Mouse (Mus musculus) midbrain, embryonic 10.5 days (tissue): ENCODE measurements around the gene Hrh1. TPM values are rescaled to one million over a fixed set of nuclear protein-coding genes. Genes with fewer than 3 reads are reported as not detected.

Source experiments
- DNase-seq: peaks from one replicate; pipeline ENCODE4 v3.0.0-alpha.2; 2017; ENCODE audit warnings: low spot score
- H3K27ac ChIP-seq: fragments of 300-500 bp; sonication (generic); replicated peaks from 2 replicates; pipeline ENCODE4 v1.5.1; 2016; ENCODE audit warnings: mild to moderate bottlenecking
- H3K27me3 ChIP-seq: fragments of 300-500 bp; sonication (generic); 2 replicates; pipeline ENCODE4 v1.6.1; 2016; ENCODE audit warnings: low read depth, mild to moderate bottlenecking; ENCODE audit not compliant: poor library complexity, severe bottlenecking
- H3K36me3 ChIP-seq: fragments of 300-500 bp; sonication (generic); 2 replicates; pipeline ENCODE4 v1.6.1; 2016; ENCODE audit warnings: mild to moderate bottlenecking, moderate library complexity
- H3K4me1 ChIP-seq: fragments of 300-500 bp; sonication (generic); 2 replicates; pipeline ENCODE4 v1.6.1; 2016
- H3K4me3 ChIP-seq: fragments of 300-500 bp; sonication (generic); 2 replicates; pipeline ENCODE4 v1.5.1; 2016; ENCODE audit warnings: mild to moderate bottlenecking, moderate library complexity
- H3K9me3 ChIP-seq: fragments of 300-500 bp; sonication (generic); replicated peaks from 2 replicates; pipeline ENCODE4 v1.6.1; 2016; ENCODE audit warnings: mild to moderate bottlenecking
- WGBS: fragments of 180-500 bp; shearing (Covaris S2); methylation state at CpG from one replicate; pipeline ENCODE4 v1.1.7; 2016; 5-methylcytosine and 5-hydroxymethylcytosine counted together
- polyA plus RNA-seq: library from polyadenylated mRNA; unstranded; fragments of >200 nt; fragmentation: Nextera tagmentation; extraction: Ambion mirVana; gene quantifications from 2 replicates; pipeline ENCODE4 v1.2.1, GENCODE M21; 2016

Gene Hrh1
- polyA plus RNA-seq, 1 experiment from 2014 or later = 0.04 TPM

DNA sequence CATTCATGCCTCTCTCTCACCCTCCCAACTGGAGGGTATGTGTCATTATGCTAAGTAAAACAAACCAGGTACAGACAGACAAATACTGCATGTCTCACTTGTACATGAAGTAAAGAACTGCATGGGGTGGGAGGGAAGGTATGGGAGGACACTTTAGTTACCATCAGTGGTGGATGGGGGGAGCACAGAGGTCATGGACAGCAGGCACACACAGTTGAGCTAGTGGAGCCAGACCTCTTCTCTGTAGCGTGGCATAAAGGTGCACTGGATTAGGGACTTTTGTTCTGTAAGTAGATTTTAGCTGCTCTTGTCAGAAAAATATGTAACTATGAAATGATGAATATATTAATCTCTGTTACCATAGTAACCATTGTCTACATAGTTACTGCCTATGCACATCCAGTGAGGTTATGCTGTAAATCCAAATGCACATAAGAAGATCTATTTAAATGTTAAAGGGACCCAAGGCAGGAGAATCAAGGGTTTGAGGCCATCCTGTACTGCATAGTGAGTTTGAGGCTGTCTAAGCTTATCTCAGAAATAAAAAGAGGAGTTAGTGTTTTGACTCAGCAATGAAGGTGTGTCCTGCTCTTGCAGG, 46.6 kb downstream of the Hrh1 start:
- Histone ChIP-seq H3K27me3 (no peaks in the 10 kb centered on the region), H3K4me1 (no peaks in the 10 kb centered on the region), H3K4me3 (no peak overlapping the region), H3K27ac (no peak overlapping the region), H3K36me3 (no peaks in the 10 kb centered on the region), H3K9me3 (no peaks in the 10 kb centered on the region)
- 66% methylated on average over 1 of the region's 1 CpGs for WGBS
- no peak for DNase-seq

DNA sequence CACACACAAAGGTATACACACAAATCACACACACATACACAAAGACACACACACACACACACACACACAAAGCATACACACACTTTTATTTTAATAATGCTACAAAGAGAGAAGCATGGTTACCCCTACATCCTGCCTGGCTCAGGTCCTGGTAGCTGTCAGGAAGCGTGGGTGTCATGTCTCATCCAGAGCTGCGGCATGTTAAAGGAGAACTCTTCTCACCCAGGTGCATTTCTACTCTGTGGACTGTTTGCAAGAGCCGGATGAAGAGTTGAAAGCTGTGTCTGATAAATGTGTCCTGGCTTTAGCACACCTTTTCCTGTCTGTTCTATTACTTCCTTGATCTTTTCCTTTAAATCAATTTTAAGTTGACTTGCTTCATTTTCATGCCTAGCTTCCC, 47.2 kb downstream of the Hrh1 start:
- WGBS = 89% methylated on average over 3 of the region's 3 CpGs
- no peak for DNase-seq
- no peaks in the 10 kb centered on the region for H3K27me3 ChIP-seq
- no peaks in the 10 kb centered on the region for H3K9me3 ChIP-seq
- no peak overlapping the region for H3K27ac ChIP-seq
- no peak overlapping the region for H3K4me3 ChIP-seq
- H3K36me3 ChIP-seq = no peaks in the 10 kb centered on the region
- H3K4me1 ChIP-seq = no peaks in the 10 kb centered on the region

DNA sequence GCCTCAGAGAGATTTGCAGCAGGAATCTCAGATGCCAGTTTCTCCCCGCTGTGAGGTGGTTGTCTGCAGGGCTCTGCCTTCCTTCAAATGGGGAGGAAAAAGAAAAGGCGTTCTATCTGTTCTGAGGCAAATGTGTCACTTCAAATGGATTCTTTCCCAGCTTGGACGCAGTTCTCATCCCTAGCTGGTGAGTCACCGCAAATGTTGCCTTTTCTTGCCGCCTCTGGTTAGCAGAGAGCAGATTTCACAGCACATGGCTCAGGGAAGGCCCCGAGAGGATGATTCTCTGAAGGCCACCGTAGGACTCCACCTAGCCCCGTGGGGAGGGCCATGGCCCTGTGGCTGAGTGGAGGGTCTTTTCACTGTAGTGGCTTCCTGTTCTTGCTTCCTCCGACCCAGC, 51.2 kb downstream of the Hrh1 start:
- Histone ChIP-seq H3K36me3 (no peaks in the 10 kb centered on the region), H3K4me3 (no peak overlapping the region), H3K9me3 (no peaks in the 10 kb centered on the region), H3K27ac (no peak overlapping the region), H3K27me3 (no peaks in the 10 kb centered on the region), H3K4me1 (no peaks in the 10 kb centered on the region)
- 85% methylated on average over 9 of the region's 9 CpGs for WGBS
- DNase-seq = no peak

DNA sequence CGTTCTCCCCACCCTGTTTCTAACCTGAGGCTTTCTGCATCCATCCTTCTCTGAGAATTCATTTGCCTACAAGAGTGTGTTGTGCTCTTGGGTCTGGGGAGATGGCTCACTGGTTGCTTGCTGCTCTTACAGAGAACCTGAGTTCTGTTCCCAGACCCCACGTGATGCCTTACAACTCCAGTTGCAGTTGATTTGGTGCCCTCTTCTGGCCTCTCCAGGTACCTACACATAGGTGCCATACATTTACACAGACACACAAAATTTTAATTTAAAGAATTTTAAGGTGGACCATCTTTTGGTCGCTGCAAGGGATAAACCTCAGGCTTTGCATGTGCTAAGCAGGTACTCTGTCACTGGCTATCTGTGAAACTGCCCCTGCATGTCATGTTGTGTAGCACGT, 57.5 kb downstream of the Hrh1 start:
- H3K27ac ChIP-seq = no peak overlapping the region
- no peaks in the 10 kb centered on the region for H3K4me1 ChIP-seq
- no peaks in the 10 kb centered on the region for H3K36me3 ChIP-seq
- H3K27me3 ChIP-seq = no peaks in the 10 kb centered on the region
- H3K4me3 ChIP-seq = no peak overlapping the region
- no peak for DNase-seq
- H3K9me3 ChIP-seq = 0 out of 2 replicates have a peak, but pooled peaks cover 6% of the 10 kb centered on the region
- 89% methylated on average over 4 of the region's 4 CpGs for WGBS

DNA sequence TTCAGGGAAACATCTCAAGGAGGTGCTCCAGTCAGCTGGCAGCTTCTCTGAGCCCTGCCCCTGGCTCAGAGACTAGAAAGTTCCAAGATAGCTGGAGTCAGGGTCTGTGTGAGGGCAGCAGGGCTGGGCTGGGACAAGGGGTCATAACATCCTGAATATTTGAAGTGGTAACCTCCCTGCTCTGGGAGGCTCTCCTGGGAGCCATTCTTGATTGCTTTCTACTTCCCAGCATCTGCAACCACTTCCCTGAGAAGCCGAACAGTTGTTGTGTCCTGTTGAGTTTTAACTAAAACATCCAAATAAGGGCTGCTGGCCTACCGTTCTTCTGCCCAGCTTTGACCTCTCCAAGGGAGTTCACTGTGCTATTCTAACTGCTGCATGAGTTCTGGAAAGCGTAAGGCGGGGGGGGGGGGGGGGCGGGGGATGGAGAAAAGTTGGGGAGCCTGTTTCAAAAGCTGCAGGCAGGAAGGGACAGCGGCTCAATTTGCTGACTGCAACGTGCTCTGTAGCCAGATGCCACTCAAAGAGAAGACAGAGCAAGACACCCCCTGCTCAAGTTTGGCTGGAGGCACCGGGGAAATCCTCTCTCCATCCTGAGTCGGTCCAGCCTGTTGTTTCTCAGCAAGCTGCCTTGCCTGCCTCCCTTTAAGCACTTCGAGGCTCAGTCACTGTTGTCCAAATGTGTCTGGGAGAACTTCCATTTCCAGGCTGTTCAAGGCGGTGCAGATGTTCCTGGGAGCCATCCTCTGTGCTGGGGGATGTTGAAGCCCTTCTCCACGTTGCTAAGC, 58.7 kb downstream of the Hrh1 start:
- WGBS = 66% methylated on average over 12 of the region's 12 CpGs
- Histone ChIP-seq H3K27ac (no peak overlapping the region; the same call in 1 of the 2 replicates), H3K27me3 (no peaks in the 10 kb centered on the region), H3K9me3 (peaks cover 11% of the 10 kb centered on the region; the same call in 1 of the 2 replicates), H3K36me3 (no peaks in the 10 kb centered on the region), H3K4me1 (no peaks in the 10 kb centered on the region), H3K4me3 (no peak overlapping the region)
- peak; percentile 19 for DNase-seq

DNA sequence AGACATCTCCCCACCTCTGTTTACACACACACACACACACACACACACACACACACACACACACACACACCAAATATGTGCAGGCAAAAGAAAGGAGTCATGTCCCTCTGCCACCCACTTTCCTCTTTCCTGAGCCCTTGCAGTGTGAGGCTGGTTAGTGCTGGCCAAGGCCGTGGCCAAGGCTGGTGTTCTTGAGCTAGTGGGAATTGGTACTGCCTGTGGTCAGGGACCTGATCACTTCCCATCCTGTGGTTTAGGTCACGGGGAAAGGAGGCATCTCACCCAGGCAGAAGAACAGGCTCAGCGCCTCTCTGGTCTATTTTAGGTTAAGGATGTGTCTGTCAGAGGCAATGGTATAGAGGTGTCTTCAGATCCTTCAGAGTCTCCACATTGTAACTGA, 59.6 kb downstream of the Hrh1 start:
- Histone ChIP-seq H3K27ac (no peak overlapping the region), H3K27me3 (no peaks in the 10 kb centered on the region), H3K4me3 (no peak overlapping the region), H3K4me1 (no peaks in the 10 kb centered on the region), H3K9me3 (peaks cover 11% of the 10 kb centered on the region; the same call in 1 of the 2 replicates), H3K36me3 (no peaks in the 10 kb centered on the region)
- DNase-seq = no peak
- WGBS = 89% methylated on average over 3 of the region's 3 CpGs

DNA sequence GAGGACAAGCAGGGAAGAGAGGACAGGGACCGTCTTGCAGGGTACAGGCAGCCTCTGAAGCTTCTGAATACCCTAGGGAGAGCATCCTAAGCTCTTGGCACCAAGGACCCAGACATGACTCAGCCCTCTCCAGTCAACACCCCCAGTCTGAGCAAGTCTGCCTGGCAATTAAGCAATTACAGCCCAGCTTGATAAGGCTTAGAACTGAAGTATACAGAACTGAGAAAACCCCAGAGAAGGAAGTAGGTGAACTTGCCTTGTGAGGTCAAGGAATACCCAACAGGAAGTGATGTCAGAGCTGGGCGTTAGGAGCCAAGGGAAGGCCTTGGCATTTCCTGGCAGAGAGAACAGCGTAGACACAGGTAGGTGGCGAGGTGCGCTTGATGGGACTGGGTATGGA, 60.5 kb downstream of the Hrh1 start:
- 92% methylated on average over 5 of the region's 5 CpGs for WGBS
- H3K27me3 ChIP-seq = no peaks in the 10 kb centered on the region
- no peak for DNase-seq

DNA sequence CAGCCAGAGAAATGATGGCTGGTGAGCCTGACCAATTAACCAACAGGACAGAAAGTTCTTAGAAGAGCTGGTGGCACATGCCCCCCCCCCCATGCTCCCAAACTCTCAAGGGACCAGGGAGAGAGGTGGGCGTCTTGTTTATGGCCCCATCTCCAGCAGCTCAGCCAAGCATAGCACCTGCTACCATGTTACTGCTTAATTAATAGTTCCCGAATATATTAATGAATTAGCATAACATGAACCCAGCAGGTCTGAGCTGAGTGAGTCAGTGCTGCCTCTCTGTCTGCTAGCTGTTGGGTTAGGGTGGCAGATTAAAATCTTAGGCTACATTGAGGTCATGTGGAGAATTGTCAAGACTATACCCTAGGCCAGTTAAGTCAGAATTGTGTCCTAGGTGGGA, 62.2 kb downstream of the Hrh1 start:
- no peak overlapping the region for H3K4me3 ChIP-seq
- peaks cover 4% of the 10 kb centered on the region for H3K4me1 ChIP-seq
- WGBS = 72% methylated on average over 2 of the region's 2 CpGs
- no peaks in the 10 kb centered on the region for H3K36me3 ChIP-seq
- no peak overlapping the region for H3K27ac ChIP-seq
- no peaks in the 10 kb centered on the region for H3K27me3 ChIP-seq
- DNase-seq = no peak
- H3K9me3 ChIP-seq = peaks cover 11% of the 10 kb centered on the region; the same call in 1 of the 2 replicates

More for the DNA sequence above, 60.5 kb downstream of the Hrh1 start:
- Histone ChIP-seq H3K4me1 (peaks cover 2% of the 10 kb centered on the region; the same call in 1 of the 2 replicates), H3K36me3 (no peaks in the 10 kb centered on the region), H3K9me3 (peaks cover 11% of the 10 kb centered on the region; the same call in 1 of the 2 replicates), H3K27ac (no peak overlapping the region), H3K4me3 (no peak overlapping the region)

DNA sequence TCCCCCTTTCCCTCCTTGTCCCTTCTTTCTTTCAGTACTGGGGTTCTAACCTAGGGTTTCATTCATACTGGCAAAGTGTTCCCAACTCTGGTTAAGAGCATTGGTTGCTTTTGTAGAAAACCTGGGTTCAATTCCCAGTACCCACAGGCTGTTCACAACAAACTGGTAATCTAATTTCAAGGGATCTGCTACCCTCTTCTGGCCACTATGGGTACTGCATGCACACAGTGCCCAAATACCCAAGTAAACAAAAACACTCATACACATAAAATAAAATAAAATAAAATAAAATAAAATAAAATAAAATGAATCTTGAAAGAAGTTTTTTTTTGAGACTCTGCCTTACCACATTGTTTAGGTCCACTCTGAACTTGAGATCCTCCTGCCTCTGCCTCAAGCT, 63.8 kb downstream of the Hrh1 start:
- DNase-seq = no peak
- no peaks in the 10 kb centered on the region for H3K36me3 ChIP-seq
- no peak overlapping the region for H3K27ac ChIP-seq
- H3K4me3 ChIP-seq = no peak overlapping the region
- peaks cover 11% of the 10 kb centered on the region; the same call in 1 of the 2 replicates for H3K9me3 ChIP-seq
- peaks cover 4% of the 10 kb centered on the region for H3K4me1 ChIP-seq
- no peaks in the 10 kb centered on the region for H3K27me3 ChIP-seq

DNA sequence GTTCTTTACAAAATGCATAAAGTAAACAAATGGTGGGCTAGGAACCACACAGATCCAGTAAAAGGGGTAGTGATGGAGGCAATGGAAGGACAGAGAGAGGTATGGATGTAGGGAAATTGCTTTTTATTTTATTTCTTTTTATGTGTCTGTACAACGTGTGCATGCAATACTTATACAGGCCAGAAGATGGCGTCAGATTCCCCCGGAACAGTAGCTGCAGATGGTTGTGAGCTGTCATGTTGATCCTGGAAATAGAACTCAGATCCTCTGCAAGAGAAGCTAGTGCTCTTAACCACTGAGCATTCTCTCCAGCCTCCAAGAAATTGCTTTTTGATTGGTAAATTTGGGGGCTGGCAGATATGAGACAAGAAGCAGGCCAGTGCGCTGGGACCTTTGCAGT, 65.0 kb downstream of the Hrh1 start:
- H3K27me3 ChIP-seq = no peaks in the 10 kb centered on the region
- no peak overlapping the region for H3K27ac ChIP-seq
- WGBS = 23% methylated on average over 4 of the region's 4 CpGs
- peaks cover 12% of the 10 kb centered on the region; the same call in 1 of the 2 replicates for H3K9me3 ChIP-seq
- H3K4me3 ChIP-seq = no peak overlapping the region
- no peaks in the 10 kb centered on the region for H3K36me3 ChIP-seq
- H3K4me1 ChIP-seq = peaks cover 4% of the 10 kb centered on the region
- DNase-seq = peak; percentile 48

DNA sequence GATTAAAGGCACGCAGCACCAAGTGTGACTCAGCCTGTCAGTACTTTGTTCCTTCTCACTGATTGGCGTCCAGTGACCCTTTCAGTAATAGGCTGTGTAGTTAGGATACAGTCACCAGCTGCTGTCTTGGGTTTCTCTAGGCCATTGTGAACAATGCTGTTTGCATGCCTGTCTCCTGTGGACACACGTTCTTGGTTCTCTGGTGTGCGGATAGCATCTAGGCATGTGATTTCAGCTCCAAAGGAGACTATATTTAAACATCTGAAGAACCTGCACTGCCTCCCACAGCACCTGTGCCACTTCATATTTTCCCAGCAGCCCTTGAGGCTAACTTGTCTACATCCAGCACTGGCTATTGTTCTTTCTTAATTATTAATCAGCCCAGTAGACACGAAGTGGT, 75.8 kb downstream of the Hrh1 start:
- Histone ChIP-seq H3K36me3 (no peaks in the 10 kb centered on the region), H3K27ac (no peak overlapping the region), H3K9me3 (no peaks in the 10 kb centered on the region), H3K4me1 (peaks cover 5% of the 10 kb centered on the region; the same call in 1 of the 2 replicates), H3K4me3 (no peak overlapping the region), H3K27me3 (no peaks in the 10 kb centered on the region)
- 73% methylated on average over 5 of the region's 5 CpGs for WGBS
- DNase-seq = no peak

DNA sequence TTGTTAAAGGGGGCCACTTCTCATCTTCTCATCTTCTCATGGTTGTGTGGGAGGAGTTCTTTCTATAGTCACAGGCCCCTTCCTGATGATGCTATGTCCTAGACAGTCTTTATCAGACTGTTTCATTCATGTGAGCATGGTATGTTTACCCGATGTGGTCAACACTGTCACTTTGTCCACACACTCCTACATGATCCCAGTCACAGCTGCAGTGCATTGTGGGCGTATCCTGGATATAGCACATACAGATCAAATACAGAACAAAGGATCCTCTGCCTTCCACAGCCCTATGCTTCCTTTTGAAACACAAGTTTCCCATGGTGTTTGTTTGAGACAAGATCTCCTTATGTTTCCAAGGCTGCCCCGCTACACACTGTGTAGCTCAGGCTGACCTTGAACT, 76.3 kb downstream of the Hrh1 start:
- Histone ChIP-seq H3K4me3 (no peak overlapping the region), H3K4me1 (peaks cover 5% of the 10 kb centered on the region), H3K27ac (no peak overlapping the region), H3K36me3 (no peaks in the 10 kb centered on the region), H3K9me3 (no peaks in the 10 kb centered on the region), H3K27me3 (no peaks in the 10 kb centered on the region)
- WGBS = 87% methylated on average over 3 of the region's 3 CpGs
- DNase-seq = no peak

DNA sequence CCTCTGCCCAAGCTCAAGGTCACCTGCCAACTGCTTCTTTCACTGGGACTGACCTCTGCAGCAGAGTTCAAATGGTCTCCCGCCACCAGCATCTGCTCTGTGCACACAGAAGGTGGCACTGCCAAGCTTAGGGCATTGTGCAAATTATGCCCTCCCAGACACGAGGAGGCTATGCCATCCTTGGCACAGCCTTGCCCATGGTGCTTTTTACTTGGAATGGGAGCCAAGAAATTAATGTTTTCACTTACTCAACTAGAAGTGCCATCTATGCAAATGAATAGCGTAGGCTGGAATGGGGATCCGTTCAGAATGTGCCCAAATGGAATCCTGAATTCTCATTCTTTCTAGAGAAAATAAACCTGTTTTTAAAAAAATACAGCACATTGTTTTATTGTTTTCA, 77.2 kb downstream of the Hrh1 start:
- Histone ChIP-seq H3K4me1 (peaks cover 5% of the 10 kb centered on the region), H3K27me3 (no peaks in the 10 kb centered on the region), H3K27ac (no peak overlapping the region), H3K4me3 (no peak overlapping the region), H3K9me3 (no peaks in the 10 kb centered on the region), H3K36me3 (no peaks in the 10 kb centered on the region)
- 88% methylated on average over 4 of the region's 4 CpGs for WGBS
- no peak for DNase-seq
